Comparison of ENCODE assay signal across 21 mouse cellular contexts in genomic region chr19:44918171-44918570, GRCm38 (mm10).
"Had no signal": no experiment of that assay in that cellular context is flagged by ENCODE, and none has a peak within 500 bp of the region (broad histone marks: within the 10 kb centered on the region; RNA-seq: fewer than 3 reads in every experiment).

No protein-coding gene starts in this region.

- H3K4me3 ChIP-seq: lung, embryonic 15.5 days; megakaryocyte, embryonic 14.5 days; midbrain, embryonic 13.5 days; midbrain, embryonic 15.5 days; neural tube, embryonic 13.5 days; neural tube, embryonic 15.5 days had no signal

- H3K4me2 ChIP-seq: lung, embryonic 15.5 days; midbrain, embryonic 11.5 days; midbrain, embryonic 13.5 days; midbrain, embryonic 15.5 days; neural tube, embryonic 13.5 days; neural tube, embryonic 15.5 days had no signal

- H3K4me1 ChIP-seq: megakaryocyte, embryonic 14.5 days; midbrain, embryonic 15.5 days had no signal

- H3K9ac ChIP-seq: liver, postnatal 0 days; lung, embryonic 15.5 days; midbrain, embryonic 13.5 days; midbrain, embryonic 15.5 days; neural tube, embryonic 13.5 days; neural tube, embryonic 15.5 days had no signal

- ATAC-seq: liver, postnatal 0 days; lung, postnatal 0 days; midbrain, embryonic 13.5 days; midbrain, embryonic 15.5 days had no signal

- H3K9me3 ChIP-seq: lung, embryonic 15.5 days; megakaryocyte, embryonic 14.5 days; midbrain, embryonic 13.5 days; midbrain, embryonic 15.5 days; neural tube, embryonic 13.5 days; neural tube, embryonic 15.5 days had no signal

- H3K27ac ChIP-seq: lung, embryonic 15.5 days; macrophage; midbrain, embryonic 13.5 days; midbrain, embryonic 15.5 days; neural tube, embryonic 13.5 days; neural tube, embryonic 15.5 days had no signal

- H3K36me3 ChIP-seq: lung, embryonic 15.5 days; midbrain, embryonic 13.5 days; midbrain, embryonic 15.5 days; neural tube, embryonic 13.5 days; neural tube, embryonic 15.5 days had no signal

- DNase-seq: liver, postnatal 0 days; lung, adult 2 months; lung, postnatal 14 days; lung, postnatal 36 days; retina, postnatal 1 day; right cerebral cortex, adult 18-20 months; right cerebral cortex, postnatal 25 days; right cerebral cortex, postnatal 4 days; spleen, adult 18-20 months; thymus, adult 18-20 months; thymus, postnatal 14 days; thymus, postnatal 4 days had no signal

- H3K27me3 ChIP-seq: lung, embryonic 15.5 days; midbrain, embryonic 15.5 days; neural tube, embryonic 13.5 days; neural tube, embryonic 15.5 days had no signal
